Mouse (Mus musculus) gonadal fat pad, adult 2 months (tissue): Measurements from ENCODE around the gene Unc5b. TPM values are rescaled to one million over a fixed set of nuclear protein-coding genes. Genes with fewer than 3 reads are reported as not detected.
"Not testable (repeated sequence)": the region's sequence is repeated elsewhere in the genome, so short reads cannot be mapped to it uniquely, and the experiment has no call there.

Source experiments
- DNase-seq: peaks from one replicate; pipeline ENCODE4 v3.0.0-alpha.2; 2012; ENCODE audit warnings: low read depth
- polyA plus RNA-seq: library from polyadenylated mRNA; depleted of rRNA; stranded (reverse); fragments of >200 nt; gene quantifications from 2 replicates; pipeline ENCODE4 v1.2.3, GENCODE M21; 2012

Unc5b gene
- polyA plus RNA-seq, 1 experiment = 11.9 TPM

- no peak for DNase-seq
Observed at GRCm38 (mm10) chr10:60753941-60754340, 77.4 kb downstream of the Unc5b start.

- DNase-seq = no peak
Observed at GRCm38 (mm10) chr10:60753261-60753660, 78.1 kb downstream of the Unc5b start.

- peak; percentile 16 for DNase-seq
Observed at GRCm38 (mm10) chr10:60752040-60753020, 79.1 kb downstream of the Unc5b start, which contains the start of gene Slc29a3. Gene Slc29a3, minus strand, starts transcription at chr10:60752794.

- no peak for DNase-seq
Observed at GRCm38 (mm10) chr10:60747667-60748212, 83.6 kb downstream of the Unc5b start.

GRCm38 (mm10) chr10:60746512-60746911 is 84.9 kb downstream of the Unc5b start:
- no peak for DNase-seq

- no peak for DNase-seq
Observed at GRCm38 (mm10) chr10:60744543-60745290, 86.7 kb downstream of the Unc5b start.

- no peak for DNase-seq
Observed at GRCm38 (mm10) chr10:60743681-60744080, 87.7 kb downstream of the Unc5b start.

- no peak for DNase-seq
Observed at GRCm38 (mm10) chr10:60742942-60743341, 88.4 kb downstream of the Unc5b start.

GRCm38 (mm10) chr10:60742296-60742695 is 89.1 kb downstream of the Unc5b start:
- DNase-seq = not testable (repeated sequence)

- no peak for DNase-seq
Observed at GRCm38 (mm10) chr10:60741435-60741834, 89.9 kb downstream of the Unc5b start.

- DNase-seq = no peak
Observed at GRCm38 (mm10) chr10:60739619-60740363, 91.6 kb downstream of the Unc5b start.

GRCm38 (mm10) chr10:60737886-60738640 is 93.3 kb downstream of the Unc5b start:
- no peak for DNase-seq

- DNase-seq = no peak
Observed at GRCm38 (mm10) chr10:60737169-60737728, 94.1 kb downstream of the Unc5b start.

- no peak for DNase-seq
Observed at GRCm38 (mm10) chr10:60735737-60736136, 95.6 kb downstream of the Unc5b start.

GRCm38 (mm10) chr10:60733471-60733870 is 97.9 kb downstream of the Unc5b start:
- no peak for DNase-seq

- DNase-seq = no peak
Observed at GRCm38 (mm10) chr10:60732397-60732861, 99.0 kb downstream of the Unc5b start.

- no peak for DNase-seq
Observed at GRCm38 (mm10) chr10:60731742-60732141, 99.6 kb downstream of the Unc5b start.

- DNase-seq = no peak
Observed at GRCm38 (mm10) chr10:60727301-60727700, 104.1 kb downstream of the Unc5b start.

- DNase-seq = no peak
Observed at GRCm38 (mm10) chr10:60726896-60727295, 104.5 kb downstream of the Unc5b start.

GRCm38 (mm10) chr10:60724496-60724895 is 106.9 kb downstream of the Unc5b start:
- DNase-seq = no peak
